Comparison of ENCODE assay signal across 19 mouse cellular contexts in genomic region chr8:123700399-123701070, GRCm38 (mm10). TPM values are rescaled to one million over a fixed set of nuclear protein-coding genes. Genes with fewer than 3 reads are reported as not detected.
A peak's percentile ranks its signal among the peaks of the same experiment; 100 is the strongest.
DNase-seq lines count a peak whose midpoint lies in the region; ATAC-seq and TF ChIP-seq lines count a peak whose summit lies in the region.
"Had no signal": no experiment of that assay in that cellular context is flagged by ENCODE, and none has a peak within 500 bp of the region (broad histone marks: within the 10 kb centered on the region; RNA-seq: fewer than 3 reads in every experiment).

No protein-coding gene starts in this region.

- peaks cover 34% of the 10 kb centered on the region for H3K4me1 ChIP-seq in forebrain, embryonic 10.5 days
- H3K4me1 ChIP-seq in forebrain, embryonic 16.5 days (replicated peaks; ENCODE audit: control insufficient read depth, insufficient read depth, low read length), result no peaks in the 10 kb centered on the region; the same call in 1 of the 2 replicates
- H3K4me1 ChIP-seq in kidney, postnatal 0 days (replicated peaks; ENCODE audit: insufficient read depth, low read length), result peaks cover 7% of the 10 kb centered on the region
- peaks cover 33% of the 10 kb centered on the region for H3K4me1 ChIP-seq in limb, embryonic 10.5 days
- H3K4me1 ChIP-seq: megakaryocyte, embryonic 14.5 days had no signal

- no peak overlapping the region for H3K4me3 ChIP-seq in forebrain, embryonic 10.5 days
- no peak overlapping the region for H3K4me3 ChIP-seq in forebrain, embryonic 16.5 days (replicated peaks; ENCODE audit: low read length)
- no peak overlapping the region for H3K4me3 ChIP-seq in kidney, postnatal 0 days (replicated peaks; ENCODE audit: low read depth, low read length)
- no peak overlapping the region for H3K4me3 ChIP-seq in limb, embryonic 10.5 days
- H3K4me3 ChIP-seq: gastrocnemius, adult 2 months; megakaryocyte, embryonic 14.5 days had no signal

- no peaks in the 10 kb centered on the region for H3K9me3 ChIP-seq in forebrain, embryonic 10.5 days
- H3K9me3 ChIP-seq in forebrain, embryonic 16.5 days (ENCODE audit: control insufficient read depth, low read length), result no peaks in the 10 kb centered on the region
- H3K9me3 ChIP-seq in kidney, postnatal 0 days (replicated peaks; ENCODE audit: low read length), result no peaks in the 10 kb centered on the region
- no peaks in the 10 kb centered on the region for H3K9me3 ChIP-seq in limb, embryonic 10.5 days (replicated peaks)
- H3K9me3 ChIP-seq: megakaryocyte, embryonic 14.5 days had no signal

- no peak for ATAC-seq in forebrain, embryonic 16.5 days
- peak; percentile 44; the same call in 1 of the 2 replicates for ATAC-seq in kidney, postnatal 0 days (replicated peaks; ENCODE audit: low FRiP score, low read depth)
- ATAC-seq: forebrain, embryonic 14.5 days had no signal

- H3K27ac ChIP-seq in forebrain, embryonic 10.5 days, result peak overlapping the region; percentile 27; the same call in 1 of the 2 replicates
- no peak overlapping the region for H3K27ac ChIP-seq in forebrain, embryonic 16.5 days (ENCODE audit: low read length)
- no peak overlapping the region for H3K27ac ChIP-seq in kidney, postnatal 0 days
- H3K27ac ChIP-seq in limb, embryonic 10.5 days, result peak overlapping the region; percentile 21
- H3K27ac ChIP-seq: gastrocnemius, adult 2 months had no signal

- no peak overlapping the region for H3K4me2 ChIP-seq in forebrain, embryonic 16.5 days (ENCODE audit: low read length)
- H3K4me2 ChIP-seq in kidney, postnatal 0 days (ENCODE audit: low read length), result no peak overlapping the region

- TF ChIP-seq CTCF in kidney, postnatal 0 days (IDR thresholded peaks at IDR 0.05; ENCODE audit: low read depth), result no peak

- DNase-seq in forebrain, embryonic 10.5 days (ENCODE audit: extremely low spot score, low spot score), result no peak
- DNase-seq in kidney, postnatal 0 days (ENCODE audit: low spot score), result peak; percentile 64
- no peak for DNase-seq in kidney, adult 11 months
- DNase-seq in embryo, embryonic 11 days, result peak; percentile 54
- DNase-seq in limb, embryonic 10.5 days (ENCODE audit: low spot score), result peak; percentile 47
- no peak for DNase-seq in spleen, adult 18-20 months
- DNase-seq in left cerebral cortex, adult 18-20 months (ENCODE audit: low spot score in 2 of 2), result no peak
- DNase-seq: adrenal gland, postnatal 36 days; cerebellum, postnatal 10 days; gastrocnemius, adult 2 months; heart, adult 18-20 months; heart, postnatal 10 days; kidney, postnatal 36 days; lung, adult 18-20 months; retina, postnatal 1 day; thymus, postnatal 36 days had no signal

- 63% methylated on average over 12 of the region's 12 CpGs for WGBS in forebrain, embryonic 10.5 days
- WGBS in forebrain, embryonic 16.5 days, result 77% methylated on average over 12 of the region's 12 CpGs
- WGBS in kidney, postnatal 0 days, result 21% methylated on average over 12 of the region's 12 CpGs
- WGBS in limb, embryonic 10.5 days, result 57% methylated on average over 12 of the region's 12 CpGs

- H3K9ac ChIP-seq in forebrain, embryonic 16.5 days (replicated peaks; ENCODE audit: low read depth, low read length), result no peak overlapping the region
- H3K9ac ChIP-seq in kidney, postnatal 0 days (ENCODE audit: low read depth, low read length), result no peak overlapping the region

- no peaks in the 10 kb centered on the region for H3K36me3 ChIP-seq in forebrain, embryonic 10.5 days (replicated peaks)
- H3K36me3 ChIP-seq in forebrain, embryonic 16.5 days (ENCODE audit: control insufficient read depth, insufficient read depth), result no peaks in the 10 kb centered on the region
- no peaks in the 10 kb centered on the region for H3K36me3 ChIP-seq in kidney, postnatal 0 days (ENCODE audit: insufficient read depth, low read length)
- no peaks in the 10 kb centered on the region for H3K36me3 ChIP-seq in limb, embryonic 10.5 days

- H3K27me3 ChIP-seq in forebrain, embryonic 10.5 days (ENCODE audit: poor library complexity, severe bottlenecking), result peaks cover 5% of the 10 kb centered on the region; the same call in 1 of the 2 replicates
- H3K27me3 ChIP-seq in forebrain, embryonic 16.5 days (replicated peaks; ENCODE audit: control insufficient read depth, insufficient read depth, low read length), result no peaks in the 10 kb centered on the region
- no peaks in the 10 kb centered on the region for H3K27me3 ChIP-seq in kidney, postnatal 0 days (ENCODE audit: insufficient read depth, low read length)
- H3K27me3 ChIP-seq in limb, embryonic 10.5 days (ENCODE audit: low read depth, poor library complexity, severe bottlenecking), result no peaks in the 10 kb centered on the region

RNA-seq across cellular contexts. Expression of gene Rhou, which starts 46.8 kb away (rescaled TPM):
- polyA plus RNA-seq in forebrain, embryonic 10.5 days (2016; fragmentation: Nextera tagmentation; extraction: Ambion mirVana), result 5.9 and 6.0 TPM in 2 replicates
- polyA plus RNA-seq in forebrain, embryonic 16.5 days (2015; fragmentation: Nextera tagmentation; extraction: Ambion mirVana), result 8.8 and 9.5 TPM in 2 replicates
- 4.3 and 4.9 TPM in 2 replicates for polyA plus RNA-seq in kidney, postnatal 0 days (2015; fragmentation: Nextera tagmentation; extraction: Ambion mirVana)
- polyA plus RNA-seq in limb, embryonic 10.5 days (2016; fragmentation: Nextera tagmentation; extraction: Ambion mirVana), result 6.7 and 7.3 TPM in 2 replicates
- total RNA-seq in left cerebral cortex, adult 18-20 months (2021), result 10 to 100 TPM; 37.7 to 43.3 TPM

Comparison
In these comparisons a context has a peak if more than half of its experiments do, and no peak if none do; other contexts are left out.
1. DNase-seq: peak in kidney, postnatal 0 days (single experiment), embryo, embryonic 11 days (single experiment) and limb, embryonic 10.5 days (single experiment); none in forebrain, embryonic 10.5 days (single experiment), kidney, adult 11 months (single experiment), spleen, adult 18-20 months (0 of 2) and left cerebral cortex, adult 18-20 months (0 of 2).
2. H3K27ac ChIP-seq: peak in forebrain, embryonic 10.5 days (single experiment) and limb, embryonic 10.5 days (single experiment); none in forebrain, embryonic 16.5 days (single experiment) and kidney, postnatal 0 days (single experiment).